Mouse (Mus musculus): Measurements from ENCODE around the gene 4931428F04Rik.

4931428F04Rik gene

GRCm38 (mm10) chr8:105289805-105290460 is at the start of gene 4931428F04Rik:
TSS of gene 4931428F04Rik (minus strand) at chr8:105289864.
- peak; percentile 55 to 58 for DNase-seq (ENCODE audit: low spot score in 2 of 2)

GRCm38 (mm10) chr8:105338992-105339391 is 49.3 kb upstream of the 4931428F04Rik start:
- DNase-seq (ENCODE audit: low spot score in 2 of 2) = no peak

GRCm38 (mm10) chr8:105336373-105337130 is 46.9 kb upstream of the 4931428F04Rik start:
- DNase-seq (ENCODE audit: low spot score in 2 of 2) = no peak

GRCm38 (mm10) chr8:105332523-105332922 is 42.9 kb upstream of the 4931428F04Rik start:
- DNase-seq (ENCODE audit: low spot score in 2 of 2) = no peak

- no peak for DNase-seq (ENCODE audit: low spot score in 2 of 2)
Observed at GRCm38 (mm10) chr8:105331931-105332330, 42.3 kb upstream of the 4931428F04Rik start.

- no peak for DNase-seq (ENCODE audit: low spot score in 2 of 2)
Observed at GRCm38 (mm10) chr8:105331469-105331868, 41.8 kb upstream of the 4931428F04Rik start.

- DNase-seq (ENCODE audit: low spot score in 2 of 2) = no peak
Observed at GRCm38 (mm10) chr8:105330325-105330724, 40.7 kb upstream of the 4931428F04Rik start.

- no peak for DNase-seq (ENCODE audit: low spot score in 2 of 2)
Observed at GRCm38 (mm10) chr8:105326968-105327367, 37.3 kb upstream of the 4931428F04Rik start.

GRCm38 (mm10) chr8:105326141-105326672 is 36.5 kb upstream of the 4931428F04Rik start, which contains the start of the genes Lrrc29 and Tmem208:
TSS of gene Lrrc29 (minus strand) at chr8:105326278.
TSS of gene Tmem208 (plus strand) at chr8:105326354.
- DNase-seq (ENCODE audit: low spot score in 2 of 2) = peak; percentile 97 to 98

GRCm38 (mm10) chr8:105325641-105326093 is 36.0 kb upstream of the 4931428F04Rik start:
- DNase-seq (ENCODE audit: low spot score in 2 of 2) = no peak

GRCm38 (mm10) chr8:105323183-105323582 is 33.5 kb upstream of the 4931428F04Rik start:
- no peak for DNase-seq (ENCODE audit: low spot score in 2 of 2)

- no peak for DNase-seq (ENCODE audit: low spot score in 2 of 2)
Observed at GRCm38 (mm10) chr8:105318662-105319190, 29.1 kb upstream of the 4931428F04Rik start.

- DNase-seq (ENCODE audit: low spot score in 2 of 2) = no peak
Observed at GRCm38 (mm10) chr8:105317941-105318340, 28.3 kb upstream of the 4931428F04Rik start.

- no peak for DNase-seq (ENCODE audit: low spot score in 2 of 2)
Observed at GRCm38 (mm10) chr8:105315073-105315769, 25.6 kb upstream of the 4931428F04Rik start.

- DNase-seq (ENCODE audit: low spot score in 2 of 2) = no peak
Observed at GRCm38 (mm10) chr8:105313622-105314402, 24.1 kb upstream of the 4931428F04Rik start.

GRCm38 (mm10) chr8:105312891-105313481 is 23.3 kb upstream of the 4931428F04Rik start:
- DNase-seq (ENCODE audit: low spot score in 2 of 2) = no peak

GRCm38 (mm10) chr8:105311718-105312117 is 22.1 kb upstream of the 4931428F04Rik start:
- DNase-seq (ENCODE audit: low spot score in 2 of 2) = no peak

- DNase-seq (ENCODE audit: low spot score in 2 of 2) = no peak
Observed at GRCm38 (mm10) chr8:105310118-105310517, 20.5 kb upstream of the 4931428F04Rik start.

- DNase-seq (ENCODE audit: low spot score in 2 of 2) = no peak
Observed at GRCm38 (mm10) chr8:105309142-105309847, 19.6 kb upstream of the 4931428F04Rik start.

- DNase-seq (ENCODE audit: low spot score in 2 of 2) = no peak
Observed at GRCm38 (mm10) chr8:105308428-105308827, 18.8 kb upstream of the 4931428F04Rik start.

Measured in thymus, postnatal 10 days (tissue).